ENCODE assay signal across 8 mouse cellular contexts in genomic region chr4:129898815-129899214, GRCm38 (mm10). TPM values are rescaled to one million over a fixed set of nuclear protein-coding genes. Genes with fewer than 3 reads are reported as not detected.
"Had no signal": no experiment of that assay in that cellular context is flagged by ENCODE, and none has a peak within 500 bp of the region (broad histone marks: within the 10 kb centered on the region; RNA-seq: fewer than 3 reads in every experiment).

No protein-coding gene starts in this region.

RNA-seq across cellular contexts. Expression of gene Spocd1, which starts 30.2 kb away (rescaled TPM):
- total RNA-seq: gastrocnemius, adult 2 months; gastrocnemius, postnatal 10 days; gastrocnemius, postnatal 25 days; gastrocnemius, postnatal 4 days; heart, postnatal 14 days; heart, postnatal 36 days; hematopoietic stem cell, adult 5-6 weeks; liver, adult 2 months had no signal
